Mouse (Mus musculus) embryonic facial prominence, embryonic 12.5 days (tissue): ENCODE measurements around the gene Rell1. TPM values are rescaled to one million over a fixed set of nuclear protein-coding genes. Genes with fewer than 3 reads are reported as not detected.

ENCODE experiments used
- ATAC-seq: fragments of 200-750 bp; cut with Nextera tagmentation; 2 replicates; pipeline ENCODE4 v1.8.0; 2017; ENCODE audit not compliant: insufficient number of reproducible peaks, insufficient read depth, low FRiP score, low TSS enrichment
- H3K27ac ChIP-seq: fragments of 300-500 bp; sonication (generic); 2 replicates; pipeline ENCODE4 v1.5.1; 2016; ENCODE audit warnings: mild to moderate bottlenecking
- H3K27me3 ChIP-seq: fragments of 300-500 bp; sonication (generic); 2 replicates; pipeline ENCODE4 v1.6.1; 2016; ENCODE audit warnings: mild to moderate bottlenecking, moderate library complexity
- H3K36me3 ChIP-seq: fragments of 300-500 bp; sonication (generic); 2 replicates; pipeline ENCODE4 v1.6.1; 2016; ENCODE audit warnings: mild to moderate bottlenecking
- H3K4me1 ChIP-seq: fragments of 300-500 bp; sonication (generic); 2 replicates; pipeline ENCODE4 v1.6.1; 2016
- H3K4me2 ChIP-seq: fragments of 300-500 bp; sonication (generic); replicated peaks from 2 replicates; pipeline ENCODE4 v1.6.1; 2016; ENCODE audit warnings: mild to moderate bottlenecking, moderate library complexity
- H3K4me3 ChIP-seq: fragments of 300-500 bp; sonication (generic); 2 replicates; pipeline ENCODE4 v1.5.1; 2016; ENCODE audit warnings: mild to moderate bottlenecking
- H3K9ac ChIP-seq: fragments of 300-500 bp; sonication (generic); 2 replicates; pipeline ENCODE4 v1.6.1; 2016; ENCODE audit warnings: mild to moderate bottlenecking, moderate library complexity
- H3K9me3 ChIP-seq: fragments of 300-500 bp; sonication (generic); 2 replicates; pipeline ENCODE4 v1.6.1; 2016; ENCODE audit warnings: mild to moderate bottlenecking, moderate library complexity
- WGBS: fragments of 180-500 bp; shearing (Covaris S2); methylation state at CpG from one replicate; pipeline ENCODE4 v1.1.7; 2016; 5-methylcytosine and 5-hydroxymethylcytosine counted together
- polyA plus RNA-seq: library from polyadenylated mRNA; unstranded; fragments of >200 nt; fragmentation: Nextera tagmentation; extraction: Ambion mirVana; gene quantifications from 2 replicates; pipeline ENCODE4 v1.2.1, GENCODE M21; 2016

Gene Rell1
- polyA plus RNA-seq, 1 experiment from 2014 or later, result 22.1 TPM

- 81% methylated on average over 6 of the region's 6 CpGs for WGBS
- Histone ChIP-seq H3K27me3 (no peaks in the 10 kb centered on the region), H3K36me3 (no peaks in the 10 kb centered on the region), H3K9me3 (no peaks in the 10 kb centered on the region), H3K4me3 (no peak overlapping the region), H3K4me1 (no peaks in the 10 kb centered on the region), H3K27ac (no peak overlapping the region), H3K9ac (no peak overlapping the region), H3K4me2 (no peak overlapping the region)
- no peak for ATAC-seq
These were observed 76.8 kb downstream of the Rell1 start for GRCm38 (mm10) chr5:63891912-63892311.

GRCm38 (mm10) chr5:63891241-63891640 lies 77.5 kb downstream of the Rell1 start:
- Histone ChIP-seq H3K9ac (no peak overlapping the region), H3K27ac (no peak overlapping the region), H3K36me3 (no peaks in the 10 kb centered on the region), H3K9me3 (no peaks in the 10 kb centered on the region), H3K4me2 (no peak overlapping the region), H3K4me1 (no peaks in the 10 kb centered on the region), H3K27me3 (no peaks in the 10 kb centered on the region), H3K4me3 (no peak overlapping the region)
- 77% methylated on average over 4 of the region's 4 CpGs for WGBS
- ATAC-seq, result no peak

- no peaks in the 10 kb centered on the region for H3K27me3 ChIP-seq
- no peaks in the 10 kb centered on the region for H3K4me1 ChIP-seq
- no peaks in the 10 kb centered on the region for H3K9me3 ChIP-seq
- H3K9ac ChIP-seq, result no peak overlapping the region
- ATAC-seq, result no peak
- no peak overlapping the region for H3K4me2 ChIP-seq
- 94% methylated on average over 4 of the region's 4 CpGs for WGBS
- H3K4me3 ChIP-seq, result no peak overlapping the region
- no peaks in the 10 kb centered on the region for H3K36me3 ChIP-seq
- H3K27ac ChIP-seq, result no peak overlapping the region
These were observed 81.6 kb downstream of the Rell1 start for GRCm38 (mm10) chr5:63887111-63887510.

- Histone ChIP-seq H3K27me3 (no peaks in the 10 kb centered on the region), H3K27ac (no peak overlapping the region), H3K4me3 (no peak overlapping the region), H3K4me2 (no peak overlapping the region), H3K9me3 (no peaks in the 10 kb centered on the region), H3K4me1 (no peaks in the 10 kb centered on the region), H3K36me3 (no peaks in the 10 kb centered on the region), H3K9ac (no peak overlapping the region)
- WGBS, result 45% methylated on average over 6 of the region's 6 CpGs
- ATAC-seq, result no peak
These were observed 82.0 kb downstream of the Rell1 start for GRCm38 (mm10) chr5:63886709-63887108.

GRCm38 (mm10) chr5:63886292-63886691 lies 82.4 kb downstream of the Rell1 start:
- Histone ChIP-seq H3K4me3 (no peak overlapping the region), H3K36me3 (no peaks in the 10 kb centered on the region), H3K9me3 (no peaks in the 10 kb centered on the region), H3K27ac (no peak overlapping the region), H3K9ac (no peak overlapping the region), H3K27me3 (no peaks in the 10 kb centered on the region), H3K4me2 (no peak overlapping the region), H3K4me1 (no peaks in the 10 kb centered on the region)
- 92% methylated on average over 5 of the region's 5 CpGs for whole genome bisulfite sequencing
- ATAC-seq, result no peak

- 61% methylated on average over 10 of the region's 10 CpGs for WGBS
- no peak overlapping the region for H3K4me3 ChIP-seq
- H3K9ac ChIP-seq, result no peak overlapping the region
- no peaks in the 10 kb centered on the region for H3K4me1 ChIP-seq
- H3K4me2 ChIP-seq, result no peak overlapping the region
- H3K36me3 ChIP-seq, result no peaks in the 10 kb centered on the region
- no peak overlapping the region for H3K27ac ChIP-seq
- no peak for ATAC-seq
- no peaks in the 10 kb centered on the region for H3K27me3 ChIP-seq
- H3K9me3 ChIP-seq, result no peaks in the 10 kb centered on the region
These were observed 89.7 kb downstream of the Rell1 start for GRCm38 (mm10) chr5:63879026-63879425.

- H3K27me3 ChIP-seq, result no peaks in the 10 kb centered on the region
- H3K27ac ChIP-seq, result no peak overlapping the region
- no peaks in the 10 kb centered on the region for H3K9me3 ChIP-seq
- WGBS, result 78% methylated on average over 4 of the region's 4 CpGs
- no peak for ATAC-seq
- no peak overlapping the region for H3K4me3 ChIP-seq
- H3K4me2 ChIP-seq, result no peak overlapping the region
- no peaks in the 10 kb centered on the region for H3K4me1 ChIP-seq
- H3K36me3 ChIP-seq, result no peaks in the 10 kb centered on the region
- no peak overlapping the region for H3K9ac ChIP-seq
These were observed 92.6 kb downstream of the Rell1 start for GRCm38 (mm10) chr5:63876081-63876480.

GRCm38 (mm10) chr5:63874880-63875279 lies 93.8 kb downstream of the Rell1 start:
- H3K9me3 ChIP-seq, result no peaks in the 10 kb centered on the region
- H3K36me3 ChIP-seq, result no peaks in the 10 kb centered on the region
- no peaks in the 10 kb centered on the region for H3K4me1 ChIP-seq
- 0 out of 2 replicates have a peak, but pooled peaks have one; percentile 22 for ATAC-seq
- no peak overlapping the region for H3K4me3 ChIP-seq
- WGBS, result 53% methylated on average over 16 of the region's 16 CpGs
- no peak overlapping the region for H3K27ac ChIP-seq
- no peaks in the 10 kb centered on the region for H3K27me3 ChIP-seq
- H3K9ac ChIP-seq, result no peak overlapping the region
- H3K4me2 ChIP-seq, result no peak overlapping the region

- Histone ChIP-seq H3K27ac (no peak overlapping the region), H3K9me3 (no peaks in the 10 kb centered on the region), H3K4me2 (no peak overlapping the region), H3K36me3 (no peaks in the 10 kb centered on the region), H3K4me3 (no peak overlapping the region), H3K27me3 (no peaks in the 10 kb centered on the region), H3K4me1 (peaks cover 6% of the 10 kb centered on the region; the same call in 1 of the 2 replicates), H3K9ac (no peak overlapping the region)
- WGBS, result 43% methylated on average over 17 of the region's 17 CpGs
- ATAC-seq, result no peak
These were observed 96.3 kb downstream of the Rell1 start for GRCm38 (mm10) chr5:63872176-63872932.

- no peak for ATAC-seq
- Histone ChIP-seq H3K4me3 (no peak overlapping the region), H3K4me1 (peaks cover 14% of the 10 kb centered on the region; the same call in 1 of the 2 replicates), H3K9me3 (no peaks in the 10 kb centered on the region), H3K4me2 (no peak overlapping the region), H3K9ac (no peak overlapping the region), H3K27me3 (no peaks in the 10 kb centered on the region), H3K27ac (no peak overlapping the region), H3K36me3 (no peaks in the 10 kb centered on the region)
- WGBS, result 26% methylated on average over 3 of the region's 3 CpGs
These were observed 101.3 kb downstream of the Rell1 start for GRCm38 (mm10) chr5:63867421-63867820.

GRCm38 (mm10) chr5:63858901-63859300 lies 109.8 kb downstream of the Rell1 start:
- no peak overlapping the region for H3K4me2 ChIP-seq
- no peak for ATAC-seq
- H3K27me3 ChIP-seq, result no peaks in the 10 kb centered on the region
- H3K4me3 ChIP-seq, result no peak overlapping the region
- 89% methylated on average over 8 of the region's 8 CpGs for WGBS
- H3K9ac ChIP-seq, result no peak overlapping the region
- H3K9me3 ChIP-seq, result no peaks in the 10 kb centered on the region
- H3K36me3 ChIP-seq, result no peaks in the 10 kb centered on the region
- no peaks in the 10 kb centered on the region for H3K4me1 ChIP-seq
- no peak overlapping the region for H3K27ac ChIP-seq
